Mouse (Mus musculus) limb, embryonic 15.5 days (tissue): Measurements from ENCODE around the gene Trpc7. TPM values are rescaled to one million over a fixed set of nuclear protein-coding genes. Genes with fewer than 3 reads are reported as not detected.

Experiments
- ATAC-seq: fragments of 200-750 bp; cut with Nextera tagmentation; 2 replicates; pipeline ENCODE4 v1.8.0; 2017; ENCODE audit warnings: low read depth, moderate TSS enrichment; ENCODE audit not compliant: insufficient number of reproducible peaks, low FRiP score, low TSS enrichment
- H3K27ac ChIP-seq: fragments of 300-500 bp; sonication (generic); 2 replicates; pipeline ENCODE4 v1.5.1; 2015; ENCODE audit warnings: moderate library complexity, mild to moderate bottlenecking, inconsistent platforms
- H3K27me3 ChIP-seq: fragments of 300-500 bp; sonication (generic); 2 replicates; pipeline ENCODE4 v1.6.1; 2015; ENCODE audit warnings: inconsistent platforms
- H3K36me3 ChIP-seq: fragments of 300-500 bp; sonication (generic); 2 replicates; pipeline ENCODE4 v1.6.1; 2015; ENCODE audit warnings: inconsistent platforms
- H3K4me1 ChIP-seq: fragments of 300-500 bp; sonication (generic); 2 replicates; pipeline ENCODE4 v1.6.1; 2015; ENCODE audit warnings: inconsistent platforms
- H3K4me2 ChIP-seq: fragments of 300-500 bp; sonication (generic); 2 replicates; pipeline ENCODE4 v1.6.1; 2015; ENCODE audit warnings: mild to moderate bottlenecking, inconsistent platforms
- H3K4me3 ChIP-seq: fragments of 300-500 bp; sonication (generic); 2 replicates; pipeline ENCODE4 v1.5.1; 2015; ENCODE audit warnings: mild to moderate bottlenecking, inconsistent platforms
- H3K9ac ChIP-seq: fragments of 300-500 bp; sonication (generic); 2 replicates; pipeline ENCODE4 v1.6.1; 2015; ENCODE audit warnings: inconsistent platforms
- H3K9me3 ChIP-seq: fragments of 300-500 bp; sonication (generic); 2 replicates; pipeline ENCODE4 v1.6.1; 2016; ENCODE audit warnings: inconsistent platforms
- WGBS: fragments of 180-500 bp; shearing (Covaris S2); methylation state at CpG from one replicate; pipeline ENCODE4 v1.1.7; 2015; 5-methylcytosine and 5-hydroxymethylcytosine counted together
- polyA plus RNA-seq: library from polyadenylated mRNA; unstranded; fragments of >200 nt; fragmentation: Nextera tagmentation; extraction: Ambion mirVana; gene quantifications from 2 replicates; pipeline ENCODE4 v1.2.1, GENCODE M21; 2015

Trpc7 gene
- polyA plus RNA-seq, 1 experiment from 2014 or later = 0.09 TPM

- WGBS = 30% methylated on average over 13 of the region's 13 CpGs
- Histone ChIP-seq H3K27me3 (0 out of 2 replicates have a peak, but pooled peaks cover 4% of the 10 kb centered on the region), H3K4me1 (peaks cover 8% of the 10 kb centered on the region), H3K36me3 (no peaks in the 10 kb centered on the region), H3K4me3 (no peak overlapping the region), H3K4me2 (no peak overlapping the region), H3K27ac (no peak overlapping the region), H3K9ac (no peak overlapping the region), H3K9me3 (no peaks in the 10 kb centered on the region)
- ATAC-seq = no peak
Observed at GRCm38 (mm10) chr13:56762446-56763229, 133.2 kb downstream of the Trpc7 start.

- H3K4me1 ChIP-seq = peaks cover 4% of the 10 kb centered on the region
- no peaks in the 10 kb centered on the region for H3K36me3 ChIP-seq
- 27% methylated on average over 6 of the region's 6 CpGs for WGBS
- no peak overlapping the region for H3K4me3 ChIP-seq
- H3K9ac ChIP-seq = no peak overlapping the region
- H3K4me2 ChIP-seq = no peak overlapping the region
- H3K27me3 ChIP-seq = peaks cover 33% of the 10 kb centered on the region
- ATAC-seq = no peak
- no peaks in the 10 kb centered on the region for H3K9me3 ChIP-seq
- H3K27ac ChIP-seq = no peak overlapping the region
Observed at GRCm38 (mm10) chr13:56758492-56758891, 137.3 kb downstream of the Trpc7 start.

GRCm38 (mm10) chr13:56757201-56757600, 138.6 kb downstream of the Trpc7 start:
- peaks cover 16% of the 10 kb centered on the region for H3K4me1 ChIP-seq
- no peak overlapping the region for H3K4me2 ChIP-seq
- no peaks in the 10 kb centered on the region for H3K9me3 ChIP-seq
- no peak overlapping the region for H3K9ac ChIP-seq
- no peak overlapping the region for H3K27ac ChIP-seq
- H3K36me3 ChIP-seq = no peaks in the 10 kb centered on the region
- peaks cover 43% of the 10 kb centered on the region for H3K27me3 ChIP-seq
- no peak overlapping the region for H3K4me3 ChIP-seq
- WGBS = 36% methylated on average over 12 of the region's 12 CpGs
- ATAC-seq = no peak

GRCm38 (mm10) chr13:56755871-56756270, 139.9 kb downstream of the Trpc7 start:
- Histone ChIP-seq H3K4me2 (no peak overlapping the region), H3K27me3 (peaks cover 56% of the 10 kb centered on the region), H3K36me3 (no peaks in the 10 kb centered on the region), H3K9ac (no peak overlapping the region), H3K4me1 (peaks cover 21% of the 10 kb centered on the region), H3K9me3 (no peaks in the 10 kb centered on the region), H3K27ac (no peak overlapping the region), H3K4me3 (no peak overlapping the region)
- 0 out of 2 replicates have a peak, but pooled peaks have one; percentile 37 for ATAC-seq
- 64% methylated on average over 6 of the region's 6 CpGs for WGBS

- H3K4me1 ChIP-seq = peaks cover 21% of the 10 kb centered on the region
- no peaks in the 10 kb centered on the region for H3K9me3 ChIP-seq
- peaks cover 56% of the 10 kb centered on the region for H3K27me3 ChIP-seq
Observed at GRCm38 (mm10) chr13:56753192-56753951, 142.4 kb downstream of the Trpc7 start, which contains the start of gene Gm45623. Gene Gm45623 (minus strand): TSS chr13:56753827.

GRCm38 (mm10) chr13:56752474-56753191, 143.2 kb downstream of the Trpc7 start:
- H3K4me3 ChIP-seq = peak overlapping the region; percentile 47

More at GRCm38 (mm10) chr13:56753192-56753951, 142.4 kb downstream of the Trpc7 start, which contains the start of gene Gm45623:
- ATAC-seq = no peak
- peak within 1 kb of the TSS; percentile 47 for H3K4me3 ChIP-seq
- no peak within 1 kb of the TSS for H3K27ac ChIP-seq
- under 1% methylated on average over 70 of the region's 71 CpGs for WGBS
- H3K36me3 ChIP-seq = no peaks in the 10 kb centered on the region
- H3K9ac ChIP-seq = peak within 1 kb of the TSS; percentile 40; the same call in 1 of the 2 replicates
- H3K4me2 ChIP-seq = peak within 1 kb of the TSS; percentile 94

GRCm38 (mm10) chr13:56751774-56752173, 144.0 kb downstream of the Trpc7 start:
- no peak for ATAC-seq
- Histone ChIP-seq H3K36me3 (no peaks in the 10 kb centered on the region), H3K27me3 (peaks cover 56% of the 10 kb centered on the region), H3K9ac (no peak overlapping the region), H3K4me3 (no peak overlapping the region), H3K4me1 (peaks cover 21% of the 10 kb centered on the region), H3K27ac (no peak overlapping the region), H3K4me2 (no peak overlapping the region), H3K9me3 (no peaks in the 10 kb centered on the region)
- 40% methylated on average over 5 of the region's 5 CpGs for WGBS

More at GRCm38 (mm10) chr13:56752474-56753191, 143.2 kb downstream of the Trpc7 start:
- WGBS = 2% methylated on average over 41 of the region's 41 CpGs
- Histone ChIP-seq H3K9ac (peak overlapping the region; percentile 40; the same call in 1 of the 2 replicates), H3K27ac (no peak overlapping the region), H3K4me1 (peaks cover 21% of the 10 kb centered on the region), H3K36me3 (no peaks in the 10 kb centered on the region), H3K27me3 (peaks cover 56% of the 10 kb centered on the region), H3K4me2 (peak overlapping the region; percentile 94), H3K9me3 (no peaks in the 10 kb centered on the region)
- no peak for ATAC-seq

- no peaks in the 10 kb centered on the region for H3K9me3 ChIP-seq
- peaks cover 35% of the 10 kb centered on the region for H3K27me3 ChIP-seq
- no peak overlapping the region for H3K9ac ChIP-seq
- no peaks in the 10 kb centered on the region for H3K36me3 ChIP-seq
- H3K4me2 ChIP-seq = no peak overlapping the region
- no peak overlapping the region for H3K27ac ChIP-seq
- peaks cover 21% of the 10 kb centered on the region for H3K4me1 ChIP-seq
- no peak overlapping the region for H3K4me3 ChIP-seq
- 82% methylated on average over 7 of the region's 7 CpGs for WGBS
- no peak for ATAC-seq
Observed at GRCm38 (mm10) chr13:56749377-56749776, 146.4 kb downstream of the Trpc7 start.

- ATAC-seq = no peak
- Histone ChIP-seq H3K27me3 (peaks cover 17% of the 10 kb centered on the region), H3K9ac (no peak overlapping the region), H3K4me1 (peaks cover 8% of the 10 kb centered on the region), H3K36me3 (no peaks in the 10 kb centered on the region), H3K4me3 (no peak overlapping the region), H3K9me3 (no peaks in the 10 kb centered on the region), H3K27ac (peak overlapping the region; percentile 1; the same call in 1 of the 2 replicates), H3K4me2 (no peak overlapping the region)
- WGBS = 58% methylated on average over 8 of the region's 8 CpGs
Observed at GRCm38 (mm10) chr13:56747554-56747953, 148.2 kb downstream of the Trpc7 start.

- H3K9me3 ChIP-seq = no peaks in the 10 kb centered on the region
- H3K4me3 ChIP-seq = no peak overlapping the region
- peak overlapping the region; percentile 1; the same call in 1 of the 2 replicates for H3K27ac ChIP-seq
- no peak overlapping the region for H3K9ac ChIP-seq
- H3K4me2 ChIP-seq = no peak overlapping the region
- WGBS = 65% methylated on average over 10 of the region's 10 CpGs
- ATAC-seq = no peak
- H3K36me3 ChIP-seq = no peaks in the 10 kb centered on the region
- H3K4me1 ChIP-seq = peaks cover 1% of the 10 kb centered on the region; the same call in 1 of the 2 replicates
- H3K27me3 ChIP-seq = peaks cover 11% of the 10 kb centered on the region
Observed at GRCm38 (mm10) chr13:56746739-56747532, 148.9 kb downstream of the Trpc7 start.
